Comparison of ENCODE assay signal across 17 mouse cellular contexts in genomic region chr17:84071855-84072254, GRCm38 (mm10).
DNase-seq lines count a peak whose midpoint lies in the region; ATAC-seq and TF ChIP-seq lines count a peak whose summit lies in the region.
"Had no signal": no experiment of that assay in that cellular context is flagged by ENCODE, and none has a peak within 500 bp of the region (broad histone marks: within the 10 kb centered on the region; RNA-seq: fewer than 3 reads in every experiment).

No protein-coding gene starts in this region.

- no peak for ATAC-seq in kidney, embryonic 15.5 days (replicated peaks; ENCODE audit: low FRiP score)

- TF ChIP-seq POLR2A in spleen, adult 2 months (IDR thresholded peaks at IDR 0.05; ENCODE audit: low read depth, low read length) = no peak
- TF ChIP-seq POLR2A in thymus, adult 2 months (IDR thresholded peaks at IDR 0.05; ENCODE audit: control insufficient read depth, extremely low read depth, insufficient read depth, low read length, poor library complexity) = no peak

- no peak overlapping the region for H3K4me2 ChIP-seq in kidney, embryonic 15.5 days
- H3K4me2 ChIP-seq: heart, embryonic 13.5 days; hindbrain, embryonic 12.5 days had no signal

- no peaks in the 10 kb centered on the region for H3K79me2 ChIP-seq in macrophage (ENCODE audit: inconsistent target)

- 92% methylated on average over 2 of the region's 2 CpGs for WGBS in kidney, embryonic 15.5 days
- WGBS in spleen, adult 2 months = 71% methylated on average over 2 of the region's 2 CpGs
- 70% methylated on average over 2 of the region's 2 CpGs for WGBS in macrophage (ENCODE audit: missing documents)
- WGBS in thymus, adult 2 months = 99% methylated on average over 2 of the region's 2 CpGs

- H3K36me3 ChIP-seq in kidney, embryonic 15.5 days = no peaks in the 10 kb centered on the region
- H3K36me3 ChIP-seq in spleen, adult 2 months (ENCODE audit: control insufficient read depth, insufficient read depth, low read length) = no peaks in the 10 kb centered on the region
- no peaks in the 10 kb centered on the region; the same call in 1 of the 2 replicates for H3K36me3 ChIP-seq in macrophage (ENCODE audit: inconsistent target)
- no peaks in the 10 kb centered on the region for H3K36me3 ChIP-seq in thymus, adult 2 months (ENCODE audit: control insufficient read depth, insufficient read depth, low read length)
- H3K36me3 ChIP-seq: heart, embryonic 13.5 days; hindbrain, embryonic 12.5 days; limb, embryonic 10.5 days had no signal

- no peak overlapping the region for H3K4me3 ChIP-seq in kidney, embryonic 15.5 days (replicated peaks)
- H3K4me3 ChIP-seq in spleen, adult 2 months (ENCODE audit: extremely low read depth, insufficient read depth, insufficient read length) = no peak overlapping the region
- H3K4me3 ChIP-seq in macrophage (ENCODE audit: inconsistent target) = no peak overlapping the region
- H3K4me3 ChIP-seq in thymus, adult 2 months (ENCODE audit: control insufficient read depth, insufficient read depth, low read length) = no peak overlapping the region
- H3K4me3 ChIP-seq: heart, embryonic 13.5 days; hindbrain, embryonic 12.5 days; limb, embryonic 10.5 days; megakaryocyte, embryonic 14.5 days had no signal

- H3K27ac ChIP-seq in kidney, embryonic 15.5 days = peak overlapping the region; percentile 73; the same call in 1 of the 2 replicates
- peak overlapping the region; percentile 12; the same call in 1 of the 2 replicates for H3K27ac ChIP-seq in spleen, adult 2 months (ENCODE audit: insufficient read depth, low read length)
- H3K27ac ChIP-seq in macrophage = peak overlapping the region; percentile 85
- H3K27ac ChIP-seq in thymus, adult 2 months (ENCODE audit: control insufficient read depth, insufficient read depth, low read length) = no peak overlapping the region
- H3K27ac ChIP-seq: heart, embryonic 13.5 days; hindbrain, embryonic 12.5 days; limb, embryonic 10.5 days; liver, embryonic 14.5 days had no signal

- H3K4me1 ChIP-seq in kidney, embryonic 15.5 days = peaks cover 25% of the 10 kb centered on the region
- H3K4me1 ChIP-seq in spleen, adult 2 months (ENCODE audit: control insufficient read depth, insufficient read depth, insufficient read length) = peaks cover 10% of the 10 kb centered on the region; the same call in 1 of the 2 replicates
- H3K4me1 ChIP-seq in thymus, adult 2 months (replicated peaks; ENCODE audit: control insufficient read depth, insufficient read depth, low read length) = 0 out of 2 replicates have a peak, but pooled peaks cover 5% of the 10 kb centered on the region
- H3K4me1 ChIP-seq: hindbrain, embryonic 12.5 days; megakaryocyte, embryonic 14.5 days had no signal

- DNase-seq in kidney, postnatal 4 days = no peak
- no peak for DNase-seq in spleen, adult 2 months (ENCODE audit: low read depth in 1 of 2, low spot score in 2 of 2)
- DNase-seq in spleen, postnatal 10 days (ENCODE audit: low spot score in 2 of 2) = no peak
- DNase-seq in thymus, adult 2 months = no peak
- no peak for DNase-seq in adrenal gland, adult (ENCODE audit: inconsistent age in 2 of 2, low spot score in 1 of 2)
- DNase-seq: cerebellum, adult 2 months; gastrocnemius, postnatal 25 days; kidney, adult 18-20 months; kidney, postnatal 25 days; layer of hippocampus, postnatal 36 days had no signal

- no peak for TF ChIP-seq CTCF in spleen, adult 2 months (IDR thresholded peaks at IDR 0.05; ENCODE audit: extremely low read depth, insufficient read depth, insufficient read length, insufficient replicate concordance)
- TF ChIP-seq CTCF in thymus, adult 2 months (IDR thresholded peaks at IDR 0.05; ENCODE audit: borderline replicate concordance, control insufficient read depth, extremely low read depth, insufficient read depth, low read length, poor library complexity) = no peak

- no peak overlapping the region for H3K9ac ChIP-seq in kidney, embryonic 15.5 days
- H3K9ac ChIP-seq: hindbrain, embryonic 12.5 days; liver, embryonic 14.5 days had no signal

- H3K9me3 ChIP-seq in kidney, embryonic 15.5 days (replicated peaks) = no peaks in the 10 kb centered on the region
- H3K9me3 ChIP-seq: heart, embryonic 13.5 days; hindbrain, embryonic 12.5 days; limb, embryonic 10.5 days had no signal

- H3K27me3 ChIP-seq in kidney, embryonic 15.5 days = no peaks in the 10 kb centered on the region
- H3K27me3 ChIP-seq in spleen, adult 2 months (ENCODE audit: control insufficient read depth, insufficient read depth, low read length) = no peaks in the 10 kb centered on the region
- H3K27me3 ChIP-seq in thymus, adult 2 months (ENCODE audit: control insufficient read depth, insufficient read depth, low read length) = no peaks in the 10 kb centered on the region
- H3K27me3 ChIP-seq: heart, embryonic 13.5 days; hindbrain, embryonic 12.5 days had no signal
